Mouse (Mus musculus) left cerebral cortex, adult 18-20 months (tissue): Measurements from ENCODE around the gene Tuba4a. TPM values are rescaled to one million over a fixed set of nuclear protein-coding genes. Genes with fewer than 3 reads are reported as not detected.
"Not testable (repeated sequence)": the region's sequence is repeated elsewhere in the genome, so short reads cannot be mapped to it uniquely, and the experiment has no call there.

Experiments used
- DNase-seq, 2 experiments: peaks; one replicate each; pipeline ENCODE4 v3.0.0; 2021 to 2022; ENCODE audit warnings: low spot score in 2 of 2, mixed read lengths in 1 of 2
- total RNA-seq, 2 experiments: library from RNA; stranded (reverse); gene quantifications; 2 replicates each; pipeline ENCODE4 v1.2.3; 2021

Tuba4a gene
- total RNA-seq, 2 experiments from 2014 or later = 630 to 703 TPM

GRCm38 (mm10) chr1:75236117-75237050, 16.7 kb upstream of the Tuba4a start, which contains the start of gene Dnajb2:
Gene Dnajb2 (plus strand): TSS chr1:75236406.
- DNase-seq = peak; percentile 83 to 89

- peak; percentile 68 to 71 for DNase-seq
These were observed 14.9 kb upstream of the Tuba4a start for GRCm38 (mm10) chr1:75234606-75235005.

- DNase-seq = not testable (repeated sequence)
These were observed 12.8 kb upstream of the Tuba4a start for GRCm38 (mm10) chr1:75232489-75232888.

GRCm38 (mm10) chr1:75231664-75232152, 12.0 kb upstream of the Tuba4a start, which contains the start of gene A630095N17Rik:
Gene A630095N17Rik (minus strand): TSS chr1:75232102.
- DNase-seq = no peak

GRCm38 (mm10) chr1:75231224-75231623, 11.6 kb upstream of the Tuba4a start:
- no peak for DNase-seq

- no peak for DNase-seq
These were observed 10.8 kb upstream of the Tuba4a start for GRCm38 (mm10) chr1:75230335-75230994.

- no peak for DNase-seq
These were observed 9.5 kb upstream of the Tuba4a start for GRCm38 (mm10) chr1:75229158-75229557.

GRCm38 (mm10) chr1:75227653-75228052, 8.0 kb upstream of the Tuba4a start:
- no peak for DNase-seq

- no peak for DNase-seq
These were observed 6.5 kb upstream of the Tuba4a start for GRCm38 (mm10) chr1:75226138-75226537.

- no peak for DNase-seq
These were observed 5.8 kb upstream of the Tuba4a start for GRCm38 (mm10) chr1:75225473-75225872.

- DNase-seq = no peak
These were observed 3.9 kb upstream of the Tuba4a start for GRCm38 (mm10) chr1:75223532-75223931.

GRCm38 (mm10) chr1:75222926-75223325, 3.3 kb upstream of the Tuba4a start:
- no peak for DNase-seq

GRCm38 (mm10) chr1:75221538-75221937, 1.9 kb upstream of the Tuba4a start:
- no peak for DNase-seq

- peak; percentile 92 to 95 for DNase-seq
These were observed 587 bp downstream of the Tuba4a start for GRCm38 (mm10) chr1:75219078-75219477.

- peak; percentile 61 to 74 for DNase-seq
These were observed 1.3 kb downstream of the Tuba4a start for GRCm38 (mm10) chr1:75218227-75219001.

GRCm38 (mm10) chr1:75217893-75218226, 1.8 kb downstream of the Tuba4a start:
- DNase-seq = peak in 1 of 2 experiments; percentile 44

GRCm38 (mm10) chr1:75216797-75217585, 2.7 kb downstream of the Tuba4a start:
- DNase-seq = no peak

- DNase-seq = no peak
These were observed 3.9 kb downstream of the Tuba4a start for GRCm38 (mm10) chr1:75215785-75216184.

GRCm38 (mm10) chr1:75214886-75215285, 4.8 kb downstream of the Tuba4a start:
- DNase-seq = peak in 1 of 2 experiments; percentile 54

- no peak for DNase-seq
These were observed 5.2 kb downstream of the Tuba4a start for GRCm38 (mm10) chr1:75214442-75214841.
